Mouse (Mus musculus) bone marrow, adult 2 months (tissue): ENCODE measurements around the gene Emp1.

ENCODE experiments used
- CTCF ChIP-seq: fragments of 200-500 bp; IDR thresholded peaks from 2 replicates; pipeline ENCODE4 v1.5.1; 2011; ENCODE audit warnings: low read length, control low read depth; ENCODE audit not compliant: control insufficient read depth, insufficient read depth
- POLR2A ChIP-seq: fragments of 200-500 bp; IDR thresholded peaks from 2 replicates; pipeline ENCODE4 v1.6.1; 2011; ENCODE audit warnings: low read depth, mild to moderate bottlenecking, control low read depth, low read length, borderline replicate concordance; ENCODE audit not compliant: control insufficient read depth

DNA sequence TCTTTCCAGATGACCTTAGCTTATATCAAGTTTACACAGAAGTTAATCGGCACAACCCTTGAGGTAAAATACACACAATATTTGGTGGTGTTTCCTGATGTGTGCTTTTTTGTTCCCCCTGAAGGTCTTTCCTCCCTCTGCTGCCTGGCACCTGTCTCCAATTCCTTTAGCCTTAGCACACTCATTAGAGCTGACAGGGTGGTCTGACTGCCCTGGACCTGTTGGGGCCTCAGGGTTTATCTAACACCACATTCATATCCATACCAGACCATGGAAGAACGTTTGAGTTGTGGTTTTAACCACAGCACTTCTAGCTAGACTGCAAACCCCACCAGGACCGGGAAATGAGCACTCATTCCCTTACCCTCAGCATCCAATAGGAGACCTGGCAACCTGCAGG, 28.1 kb downstream of the Emp1 start:
- TF ChIP-seq POLR2A (no peak), CTCF (no peak)
